Mouse (Mus musculus): ENCODE results near the gene Crbn. TPM values are rescaled to one million over a fixed set of nuclear protein-coding genes. Genes with fewer than 3 reads are reported as not detected.
A peak's percentile ranks its signal among the peaks of the same experiment; 100 is the strongest.

The Crbn gene
- polyA plus RNA-seq, 1 experiment from 2014 or later: 44.9 TPM

DNA sequence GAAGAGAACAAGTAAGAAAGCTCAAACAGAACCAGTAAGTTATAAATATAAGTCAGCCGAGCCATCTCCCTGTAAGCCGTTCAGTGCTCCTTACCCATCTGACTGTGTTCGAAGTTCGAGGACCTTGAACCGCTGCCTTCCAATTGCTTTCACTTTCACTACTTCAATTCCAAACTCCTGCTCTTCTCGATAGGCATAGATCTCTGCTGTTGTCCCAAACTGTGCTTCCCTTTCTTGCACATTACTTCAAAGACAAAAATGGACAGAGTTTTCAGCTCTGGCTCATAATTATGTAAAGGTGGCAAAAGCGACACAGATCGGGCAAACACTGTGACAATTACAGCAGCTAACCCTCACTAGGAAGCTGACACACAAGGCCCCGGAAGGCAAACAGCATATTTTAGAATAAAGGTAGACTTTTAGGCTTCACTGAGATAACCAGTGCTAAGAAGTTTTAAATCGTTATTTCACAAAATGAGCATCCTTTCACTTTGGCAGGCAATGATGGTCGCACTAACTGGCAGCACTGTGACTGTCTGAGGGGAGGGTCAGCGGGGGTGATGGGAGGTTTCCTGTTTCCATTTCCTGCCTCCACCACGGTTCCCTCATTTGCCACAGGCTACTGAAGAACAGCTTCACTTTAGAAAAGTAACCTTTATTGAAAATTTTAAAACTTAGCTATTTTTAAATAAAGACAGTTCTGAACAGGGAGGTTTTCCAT, 5.6 kb downstream of the Crbn start:
- peaks cover 39% of the 10 kb centered on the region for H3K36me3 ChIP-seq
- no peaks in the 10 kb centered on the region for H3K27me3 ChIP-seq
- ATAC-seq (ENCODE audit: insufficient number of reproducible peaks, insufficient read depth, low FRiP score, low TSS enrichment, low read depth): no peak
- H3K4me3 ChIP-seq: no peak overlapping the region
- H3K9me3 ChIP-seq: no peaks in the 10 kb centered on the region
- peaks cover 10% of the 10 kb centered on the region for H3K4me1 ChIP-seq
- H3K4me2 ChIP-seq: no peak overlapping the region
- 85% methylated on average over 13 of the region's 13 CpGs for WGBS
- no peak overlapping the region for H3K9ac ChIP-seq
- no peak overlapping the region for H3K27ac ChIP-seq

GRCm38 (mm10) chr6:106793621-106794020, 6.3 kb downstream of the Crbn start:
- ATAC-seq (ENCODE audit: insufficient number of reproducible peaks, insufficient read depth, low FRiP score, low TSS enrichment, low read depth): no peak
- Histone ChIP-seq H3K27me3 (no peaks in the 10 kb centered on the region), H3K9ac (no peak overlapping the region), H3K4me1 (peaks cover 4% of the 10 kb centered on the region), H3K4me3 (no peak overlapping the region), H3K36me3 (peaks cover 42% of the 10 kb centered on the region), H3K27ac (no peak overlapping the region), H3K4me2 (no peak overlapping the region), H3K9me3 (no peaks in the 10 kb centered on the region)
- WGBS: 94% methylated on average over 10 of the region's 10 CpGs

DNA sequence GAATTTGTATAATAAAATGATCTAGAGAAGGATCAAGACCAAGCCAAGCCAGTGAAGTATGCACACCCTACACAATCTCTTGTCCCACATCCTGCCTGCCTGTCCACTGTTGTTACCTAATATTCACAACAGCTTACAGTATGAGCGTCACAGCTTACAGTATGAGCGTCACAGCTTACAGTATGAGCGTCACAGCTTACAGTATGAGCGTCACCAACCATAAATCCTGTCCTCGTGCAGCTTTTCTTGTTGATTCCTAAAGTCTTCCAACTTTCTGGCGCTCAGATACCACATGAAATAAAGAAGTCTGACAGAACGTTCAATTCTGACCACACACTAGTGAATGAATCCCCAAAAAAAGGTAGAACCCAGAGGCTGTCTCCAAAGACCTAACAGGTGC, 6.8 kb downstream of the Crbn start:
- 97% methylated on average over 7 of the region's 7 CpGs for WGBS
- Histone ChIP-seq H3K27ac (no peak overlapping the region), H3K27me3 (no peaks in the 10 kb centered on the region), H3K4me1 (no peaks in the 10 kb centered on the region), H3K4me3 (no peak overlapping the region), H3K9me3 (no peaks in the 10 kb centered on the region), H3K36me3 (peaks cover 47% of the 10 kb centered on the region), H3K9ac (no peak overlapping the region), H3K4me2 (no peak overlapping the region)
- ATAC-seq (ENCODE audit: insufficient number of reproducible peaks, insufficient read depth, low FRiP score, low TSS enrichment, low read depth): no peak

DNA sequence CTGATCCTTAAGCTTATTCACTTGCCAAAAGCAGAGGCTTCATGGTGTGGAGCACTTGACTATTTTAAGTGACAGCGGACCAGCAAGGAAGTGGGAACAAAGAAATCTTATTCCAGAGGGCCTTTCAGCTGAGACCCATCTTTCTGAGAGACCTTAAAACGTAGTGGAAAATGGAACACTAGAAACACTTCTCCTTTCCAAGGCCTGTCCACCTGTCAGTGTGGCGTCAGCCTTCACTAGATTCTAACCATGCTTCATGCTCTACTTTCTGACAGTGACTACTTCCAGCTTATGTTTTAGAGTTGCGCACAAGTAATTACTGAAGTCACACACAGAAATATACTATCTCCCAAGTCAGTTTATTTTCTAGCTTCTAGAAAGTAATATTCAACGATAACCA, 7.4 kb downstream of the Crbn start:
- H3K27ac ChIP-seq: no peak overlapping the region
- H3K9me3 ChIP-seq: no peaks in the 10 kb centered on the region
- peaks cover 51% of the 10 kb centered on the region for H3K36me3 ChIP-seq
- WGBS: 95% methylated on average over 5 of the region's 5 CpGs
- ATAC-seq (ENCODE audit: insufficient number of reproducible peaks, insufficient read depth, low FRiP score, low TSS enrichment, low read depth): no peak
- H3K9ac ChIP-seq: no peak overlapping the region
- no peaks in the 10 kb centered on the region for H3K4me1 ChIP-seq
- no peaks in the 10 kb centered on the region for H3K27me3 ChIP-seq
- no peak overlapping the region for H3K4me3 ChIP-seq
- no peak overlapping the region for H3K4me2 ChIP-seq

DNA sequence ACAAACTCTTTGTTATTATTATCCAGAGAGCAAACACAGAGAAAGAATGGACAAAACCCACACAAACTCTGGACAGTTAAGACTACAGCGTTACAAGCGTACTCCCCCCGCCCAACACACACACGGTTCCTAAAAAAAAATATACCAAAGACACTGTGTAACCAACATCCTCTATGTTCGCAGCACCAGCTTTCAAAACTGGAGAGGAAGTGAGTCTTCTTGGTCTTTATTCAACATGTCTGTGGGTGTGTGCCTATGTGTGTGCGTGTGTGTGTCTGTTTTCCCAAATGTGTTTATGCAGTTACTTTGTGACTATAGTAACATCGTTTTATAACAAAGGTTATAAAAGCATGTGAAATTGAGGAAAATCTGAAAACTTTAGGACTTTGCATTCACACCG, 8.4 kb downstream of the Crbn start:
- WGBS: 93% methylated on average over 8 of the region's 8 CpGs
- Histone ChIP-seq H3K4me2 (no peak overlapping the region), H3K27ac (no peak overlapping the region), H3K4me3 (no peak overlapping the region), H3K27me3 (no peaks in the 10 kb centered on the region), H3K9ac (no peak overlapping the region), H3K4me1 (no peaks in the 10 kb centered on the region), H3K9me3 (no peaks in the 10 kb centered on the region), H3K36me3 (peaks cover 60% of the 10 kb centered on the region)
- ATAC-seq (ENCODE audit: insufficient number of reproducible peaks, insufficient read depth, low FRiP score, low TSS enrichment, low read depth): no peak

- Histone ChIP-seq H3K27ac (no peak overlapping the region), H3K36me3 (peaks cover 49% of the 10 kb centered on the region), H3K4me3 (no peak overlapping the region), H3K27me3 (no peaks in the 10 kb centered on the region), H3K9ac (no peak overlapping the region), H3K4me2 (no peak overlapping the region), H3K4me1 (no peaks in the 10 kb centered on the region), H3K9me3 (no peaks in the 10 kb centered on the region)
- WGBS: 85% methylated on average over 3 of the region's 3 CpGs
- no peak for ATAC-seq (ENCODE audit: insufficient number of reproducible peaks, insufficient read depth, low FRiP score, low TSS enrichment, low read depth)
These were observed 12.7 kb downstream of the Crbn start for GRCm38 (mm10) chr6:106787138-106787537.

DNA sequence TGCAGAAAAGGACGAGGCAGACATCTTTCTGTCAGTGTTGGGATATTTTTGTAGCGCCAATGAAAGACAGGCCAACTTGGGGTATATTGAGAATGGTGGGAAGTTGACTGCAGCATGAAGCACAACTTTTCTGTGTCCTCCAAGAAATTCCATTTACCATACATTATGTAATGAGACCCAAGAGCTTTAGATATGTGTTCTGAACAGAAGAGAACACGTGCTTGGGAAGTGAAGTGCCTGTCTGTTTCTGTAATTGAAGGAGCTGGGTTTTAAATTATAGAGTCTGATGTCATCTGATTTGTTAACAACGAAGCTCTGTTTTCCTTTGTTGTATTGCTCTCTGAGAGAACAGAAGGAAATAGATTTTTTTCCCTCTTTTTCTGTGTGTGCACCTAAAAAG, 29.8 kb downstream of the Crbn start:
- H3K9ac ChIP-seq: peak overlapping the region; percentile 84
- H3K9me3 ChIP-seq: no peaks in the 10 kb centered on the region
- peak overlapping the region; percentile 97 for H3K4me2 ChIP-seq
- H3K36me3 ChIP-seq: peaks cover 26% of the 10 kb centered on the region
- peak overlapping the region; percentile 89 for H3K4me3 ChIP-seq
- no peak overlapping the region for H3K27ac ChIP-seq
- peaks cover 11% of the 10 kb centered on the region for H3K4me1 ChIP-seq
- no peak for ATAC-seq (ENCODE audit: insufficient number of reproducible peaks, insufficient read depth, low FRiP score, low TSS enrichment, low read depth)
- H3K27me3 ChIP-seq: no peaks in the 10 kb centered on the region; the same call in 1 of the 2 replicates
- 36% methylated on average over 4 of the region's 4 CpGs for WGBS

DNA sequence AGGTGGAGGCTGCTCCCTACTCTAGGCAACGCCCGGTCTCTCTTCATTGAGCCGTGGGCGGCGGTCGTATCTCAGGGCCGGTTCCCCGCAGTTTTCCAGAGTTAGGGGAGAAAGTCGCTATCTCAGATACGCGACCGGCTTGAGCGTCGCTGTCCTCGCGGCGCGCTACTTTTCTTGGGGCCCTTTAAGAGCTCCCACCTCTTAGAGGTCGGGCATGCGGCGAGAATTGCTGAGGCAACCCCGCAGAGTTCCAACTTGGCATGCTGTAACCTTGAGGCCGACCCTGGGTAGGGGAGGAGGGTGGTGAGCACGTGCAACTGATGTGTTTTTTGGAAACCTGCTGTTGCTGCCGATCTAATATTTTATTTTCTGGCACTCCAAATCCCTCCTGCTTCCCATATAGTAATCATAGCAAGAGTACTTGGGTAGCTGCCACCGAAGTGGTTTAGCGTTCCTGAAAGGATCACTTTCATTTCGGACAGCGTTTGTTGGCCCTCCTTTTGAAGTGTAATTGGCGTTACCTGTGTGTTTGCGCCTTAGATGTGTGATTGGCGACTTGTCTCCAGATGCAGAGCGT, 30.5 kb downstream of the Crbn start:
- Histone ChIP-seq H3K4me2 (peak overlapping the region; percentile 97), H3K4me3 (peak overlapping the region; percentile 89), H3K27ac (0 out of 2 replicates have a peak overlapping the region, but pooled peaks have one; percentile 39), H3K36me3 (peaks cover 23% of the 10 kb centered on the region), H3K27me3 (no peaks in the 10 kb centered on the region; the same call in 1 of the 2 replicates), H3K9ac (peak overlapping the region; percentile 84), H3K4me1 (peaks cover 11% of the 10 kb centered on the region), H3K9me3 (no peaks in the 10 kb centered on the region)
- under 1% methylated on average over 33 of the region's 33 CpGs for WGBS
- ATAC-seq (ENCODE audit: insufficient number of reproducible peaks, insufficient read depth, low FRiP score, low TSS enrichment, low read depth): peak; percentile 48

- H3K36me3 ChIP-seq: peaks cover 19% of the 10 kb centered on the region
- peak within 1 kb of the TSS; percentile 84 for H3K9ac ChIP-seq
- H3K9me3 ChIP-seq: no peaks in the 10 kb centered on the region
- peak within 1 kb of the TSS; percentile 97 for H3K4me2 ChIP-seq
- no peaks in the 10 kb centered on the region; the same call in 1 of the 2 replicates for H3K27me3 ChIP-seq
- ATAC-seq (ENCODE audit: insufficient number of reproducible peaks, insufficient read depth, low FRiP score, low TSS enrichment, low read depth): peak; percentile 99
- 8% methylated on average over 35 of the region's 35 CpGs for WGBS
- peak within 1 kb of the TSS; percentile 89 for H3K4me3 ChIP-seq
- peaks cover 11% of the 10 kb centered on the region for H3K4me1 ChIP-seq
- 0 out of 2 replicates have a peak within 1 kb of the TSS, but pooled peaks have one; percentile 39 for H3K27ac ChIP-seq
These were observed 31.1 kb downstream of the Crbn start, which contains the start of gene Trnt1 for GRCm38 (mm10) chr6:106768640-106769289. Gene Trnt1 (plus strand): TSS chr6:106769120.

GRCm38 (mm10) chr6:106766774-106767173, 33.1 kb downstream of the Crbn start:
- H3K4me1 ChIP-seq: peaks cover 11% of the 10 kb centered on the region

DNA sequence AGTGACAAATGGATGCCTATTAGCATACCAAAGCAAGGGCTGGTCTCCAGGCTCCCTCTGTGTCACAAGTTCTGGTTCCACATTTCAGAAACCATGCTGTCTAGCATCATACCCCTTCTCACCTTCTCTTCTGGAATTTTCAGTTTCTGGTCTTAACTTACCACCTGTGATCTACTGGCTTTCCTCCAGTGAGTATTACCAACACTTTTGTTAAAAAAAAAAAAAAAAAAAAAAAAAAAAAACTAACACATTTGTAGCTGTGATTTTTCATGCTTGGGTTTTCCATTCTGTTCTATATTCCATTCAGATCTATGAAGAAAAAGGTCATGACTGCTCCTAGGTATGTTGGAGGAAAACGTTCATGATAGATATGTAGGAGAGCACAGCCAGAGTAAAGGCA, 34.0 kb downstream of the Crbn start:
- 68% methylated on average over 1 of the region's 1 CpGs for WGBS
- no peak overlapping the region for H3K4me3 ChIP-seq
- H3K9me3 ChIP-seq: no peaks in the 10 kb centered on the region

More at GRCm38 (mm10) chr6:106766774-106767173, 33.1 kb downstream of the Crbn start:
- no peaks in the 10 kb centered on the region; the same call in 1 of the 2 replicates for H3K27me3 ChIP-seq
- H3K9ac ChIP-seq: no peak overlapping the region
- ATAC-seq (ENCODE audit: insufficient number of reproducible peaks, insufficient read depth, low FRiP score, low TSS enrichment, low read depth): no peak
- no peak overlapping the region for H3K27ac ChIP-seq
- WGBS: 75% methylated on average over 4 of the region's 4 CpGs
- no peak overlapping the region for H3K4me2 ChIP-seq
- no peak overlapping the region for H3K4me3 ChIP-seq
- H3K9me3 ChIP-seq: no peaks in the 10 kb centered on the region
- H3K36me3 ChIP-seq: 0 out of 2 replicates have a peak, but pooled peaks cover 6% of the 10 kb centered on the region

More for the DNA sequence above, 34.0 kb downstream of the Crbn start:
- Histone ChIP-seq H3K4me2 (no peak overlapping the region), H3K27ac (no peak overlapping the region), H3K27me3 (no peaks in the 10 kb centered on the region; the same call in 1 of the 2 replicates), H3K4me1 (peaks cover 11% of the 10 kb centered on the region), H3K9ac (no peak overlapping the region), H3K36me3 (no peaks in the 10 kb centered on the region)
- no peak for ATAC-seq (ENCODE audit: insufficient number of reproducible peaks, insufficient read depth, low FRiP score, low TSS enrichment, low read depth)

All from embryonic facial prominence, embryonic 13.5 days (tissue).